Mouse (Mus musculus): ENCODE data around the gene Fgfbp3. TPM values are rescaled to one million over a fixed set of nuclear protein-coding genes. Genes with fewer than 3 reads are reported as not detected.

Fgfbp3 gene
- polyA plus RNA-seq, 2 experiments: 0.72 to 1.2 TPM

DNA sequence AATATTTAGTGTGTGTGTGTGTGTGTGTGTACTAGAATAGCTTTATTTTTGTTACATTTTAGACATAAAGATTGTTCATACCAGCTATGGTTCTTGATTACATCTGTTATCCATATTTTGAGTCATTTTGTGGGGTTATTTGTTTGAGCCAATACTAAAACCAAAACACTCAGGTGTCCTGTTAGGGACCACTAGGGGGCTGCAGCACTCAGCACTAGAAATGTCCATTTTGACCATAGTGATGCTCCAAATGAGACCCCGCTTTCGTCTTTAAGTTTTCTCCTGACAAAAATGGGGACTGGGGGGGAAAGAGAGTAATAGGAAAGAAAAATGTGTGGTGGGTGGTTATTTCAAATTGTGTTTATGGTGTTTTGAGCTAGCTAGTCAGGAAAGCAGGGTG is 33.1 kb downstream of the Fgfbp3 start:
- peaks cover 79% of the 10 kb centered on the region for H3K36me3 ChIP-seq (replicated peaks; ENCODE audit: control insufficient read depth, insufficient read depth, low read depth)
- H3K27me3 ChIP-seq (ENCODE audit: control insufficient read depth, insufficient read depth, low read length): no peaks in the 10 kb centered on the region
- DNase-seq (ENCODE audit: low read depth in 3 of 3, low spot score in 3 of 3) (no peak), ATAC-seq (ENCODE audit: insufficient read depth) (no peak)
- H3K9ac ChIP-seq (replicated peaks): no peak overlapping the region
- H3K4me2 ChIP-seq (ENCODE audit: low read depth): no peak overlapping the region
- no peak overlapping the region for H3K4me3 ChIP-seq (ENCODE audit: insufficient read depth in 1 of 2, low read depth in 2 of 2, low read length in 2 of 2)
- WGBS (ENCODE audit: insufficient replicate concordance): 89% methylated on average over 2 of the region's 2 CpGs
- no peak overlapping the region for H3K27ac ChIP-seq
- TF ChIP-seq CTCF (IDR thresholded peaks at IDR 0.05; ENCODE audit: low read depth) (peak; percentile 25; the same call in 1 of the 2 replicates), EP300 (IDR thresholded peaks at IDR 0.05; ENCODE audit: low read depth) (no peak)
- no peaks in the 10 kb centered on the region for H3K9me3 ChIP-seq (ENCODE audit: control insufficient read depth, low read length)
- no peaks in the 10 kb centered on the region for H3K4me1 ChIP-seq (replicated peaks; ENCODE audit: control insufficient read depth in 2 of 2, insufficient read depth in 2 of 2, low read length in 1 of 2)

GRCm38 (mm10) chr19:36883119-36883518 is 36.3 kb downstream of the Fgfbp3 start:
- Histone ChIP-seq H3K27ac (no peak overlapping the region), H3K9me3 (ENCODE audit: control insufficient read depth, low read length) (no peaks in the 10 kb centered on the region), H3K4me3 (ENCODE audit: insufficient read depth in 1 of 2, low read depth in 2 of 2, low read length in 2 of 2) (no peak overlapping the region), H3K27me3 (ENCODE audit: control insufficient read depth, insufficient read depth, low read length) (no peaks in the 10 kb centered on the region), H3K4me1 (replicated peaks; ENCODE audit: control insufficient read depth in 2 of 2, insufficient read depth in 2 of 2, low read length in 1 of 2) (no peaks in the 10 kb centered on the region), H3K36me3 (replicated peaks; ENCODE audit: control insufficient read depth, insufficient read depth, low read depth) (peaks cover 70% of the 10 kb centered on the region), H3K4me2 (ENCODE audit: low read depth) (no peak overlapping the region), H3K9ac (replicated peaks) (no peak overlapping the region)
- TF ChIP-seq EP300 (IDR thresholded peaks at IDR 0.05; ENCODE audit: low read depth) (no peak), CTCF (IDR thresholded peaks at IDR 0.05; ENCODE audit: low read depth) (peak; percentile 47)
- WGBS (ENCODE audit: insufficient replicate concordance): 67% methylated on average over 6 of the region's 6 CpGs
- peak in 2 of 3 experiments; percentile 10 to 16 for DNase-seq (ENCODE audit: low read depth in 3 of 3, low spot score in 3 of 3)
- no peak for ATAC-seq (ENCODE audit: insufficient read depth)

GRCm38 (mm10) chr19:36878743-36879495 is 40.5 kb downstream of the Fgfbp3 start:
- no peak overlapping the region for H3K27ac ChIP-seq
- 81% methylated on average over 11 of the region's 11 CpGs for WGBS (ENCODE audit: insufficient replicate concordance)
- H3K9ac ChIP-seq (replicated peaks): no peak overlapping the region
- DNase-seq (ENCODE audit: low read depth in 3 of 3, low spot score in 3 of 3): no peak
- ATAC-seq (ENCODE audit: insufficient read depth): no peak
- H3K9me3 ChIP-seq (ENCODE audit: control insufficient read depth, low read length): no peaks in the 10 kb centered on the region
- no peak overlapping the region for H3K4me3 ChIP-seq (ENCODE audit: insufficient read depth in 1 of 2, low read depth in 2 of 2, low read length in 2 of 2)
- no peaks in the 10 kb centered on the region for H3K4me1 ChIP-seq (replicated peaks; ENCODE audit: control insufficient read depth in 2 of 2, insufficient read depth in 2 of 2, low read length in 1 of 2)
- TF ChIP-seq EP300 (IDR thresholded peaks at IDR 0.05; ENCODE audit: low read depth) (no peak), CTCF (IDR thresholded peaks at IDR 0.05; ENCODE audit: low read depth) (no peak)
- no peaks in the 10 kb centered on the region for H3K27me3 ChIP-seq (ENCODE audit: control insufficient read depth, insufficient read depth, low read length)
- H3K4me2 ChIP-seq (ENCODE audit: low read depth): no peak overlapping the region
- peaks cover 56% of the 10 kb centered on the region for H3K36me3 ChIP-seq (replicated peaks; ENCODE audit: control insufficient read depth, insufficient read depth, low read depth)

DNA sequence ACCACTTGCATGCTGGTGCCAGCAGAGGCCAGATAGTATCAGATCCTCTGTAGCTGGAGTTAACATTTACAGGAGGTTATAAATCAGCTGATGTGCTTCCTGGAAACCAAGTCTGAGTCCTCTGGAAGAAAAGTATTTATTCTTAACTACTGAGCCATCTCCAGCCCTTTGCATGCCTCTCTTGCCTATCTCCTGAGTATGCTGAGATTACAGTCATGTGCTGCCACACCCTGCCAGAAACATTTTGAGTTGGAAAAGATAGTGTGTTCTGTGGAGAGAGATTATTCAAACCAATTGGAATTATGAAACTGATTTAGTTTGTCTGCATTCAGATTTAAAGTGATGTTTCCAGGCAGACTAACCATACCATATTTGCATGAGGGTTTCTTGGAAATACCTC is 42.1 kb downstream of the Fgfbp3 start:
- H3K36me3 ChIP-seq (replicated peaks; ENCODE audit: control insufficient read depth, insufficient read depth, low read depth): peaks cover 51% of the 10 kb centered on the region
- DNase-seq (ENCODE audit: low read depth in 3 of 3, low spot score in 3 of 3) (no peak), ATAC-seq (ENCODE audit: insufficient read depth) (no peak)
- no peak overlapping the region for H3K9ac ChIP-seq (replicated peaks)
- H3K4me2 ChIP-seq (ENCODE audit: low read depth): no peak overlapping the region
- H3K27me3 ChIP-seq (ENCODE audit: control insufficient read depth, insufficient read depth, low read length): no peaks in the 10 kb centered on the region
- no peak for TF ChIP-seq CTCF (IDR thresholded peaks at IDR 0.05; ENCODE audit: low read depth)
- no peak for TF ChIP-seq EP300 (IDR thresholded peaks at IDR 0.05; ENCODE audit: low read depth)
- H3K4me1 ChIP-seq (replicated peaks; ENCODE audit: control insufficient read depth in 2 of 2, insufficient read depth in 2 of 2, low read length in 1 of 2): no peaks in the 10 kb centered on the region
- no peaks in the 10 kb centered on the region for H3K9me3 ChIP-seq (ENCODE audit: control insufficient read depth, low read length)
- no peak overlapping the region for H3K27ac ChIP-seq
- H3K4me3 ChIP-seq (ENCODE audit: insufficient read depth in 1 of 2, low read depth in 2 of 2, low read length in 2 of 2): no peak overlapping the region

DNA sequence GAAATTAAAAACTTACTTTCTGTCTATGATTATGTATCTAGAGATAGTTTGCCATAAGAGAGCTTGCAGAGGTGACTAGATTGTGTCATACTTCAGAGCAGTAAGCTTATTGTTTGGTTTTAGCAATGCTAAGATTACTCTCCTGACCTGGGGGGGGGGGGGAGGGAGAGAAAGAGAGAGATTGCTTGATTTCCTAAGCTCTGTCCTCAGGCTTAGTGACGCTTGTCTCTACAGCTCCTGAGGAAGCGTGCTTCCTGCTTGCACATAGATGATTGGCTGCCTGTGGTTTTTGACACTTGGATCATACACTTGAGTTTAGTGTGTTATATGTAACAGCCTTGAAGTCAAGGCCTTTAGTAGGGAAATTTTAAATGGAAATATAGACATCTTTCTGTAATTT is 44.8 kb downstream of the Fgfbp3 start:
- H3K36me3 ChIP-seq (replicated peaks; ENCODE audit: control insufficient read depth, insufficient read depth, low read depth): peaks cover 43% of the 10 kb centered on the region
- no peaks in the 10 kb centered on the region for H3K4me1 ChIP-seq (replicated peaks; ENCODE audit: control insufficient read depth in 2 of 2, insufficient read depth in 2 of 2, low read length in 1 of 2)
- no peak for TF ChIP-seq CTCF (IDR thresholded peaks at IDR 0.05; ENCODE audit: low read depth)
- TF ChIP-seq EP300 (IDR thresholded peaks at IDR 0.05; ENCODE audit: low read depth): no peak
- no peaks in the 10 kb centered on the region for H3K27me3 ChIP-seq (ENCODE audit: control insufficient read depth, insufficient read depth, low read length)
- H3K9ac ChIP-seq (replicated peaks): no peak overlapping the region
- H3K4me2 ChIP-seq (ENCODE audit: low read depth): no peak overlapping the region
- 69% methylated on average over 2 of the region's 2 CpGs for WGBS (ENCODE audit: insufficient replicate concordance)
- no peak overlapping the region for H3K4me3 ChIP-seq (ENCODE audit: insufficient read depth in 1 of 2, low read depth in 2 of 2, low read length in 2 of 2)
- H3K9me3 ChIP-seq (ENCODE audit: control insufficient read depth, low read length): no peaks in the 10 kb centered on the region
- H3K27ac ChIP-seq: no peak overlapping the region
- no peak for DNase-seq (ENCODE audit: low read depth in 3 of 3, low spot score in 3 of 3)
- no peak for ATAC-seq (ENCODE audit: insufficient read depth)
